Mouse (Mus musculus) kidney, adult 8-10 months (tissue): ENCODE data around the gene Olfr935.

Source experiments
- DNase-seq, 2 experiments: peaks; one replicate each; pipeline ENCODE4 v3.0.0; 2022

Gene Olfr935

GRCm38 (mm10) chr9:38999583-38999982 is at the start of gene Olfr935:
TSS of gene Olfr935 (minus strand) at chr9:38999683.
- DNase-seq, result no peak

- DNase-seq, result no peak
These were observed 23.8 kb upstream of the Olfr935 start, which contains the start of gene Olfr146 for GRCm38 (mm10) chr9:39023277-39023676. TSS of gene Olfr146 (minus strand) at chr9:39023377.

GRCm38 (mm10) chr9:38988215-38988614 is 11.3 kb downstream of the Olfr935 start, which contains the start of gene Olfr934:
TSS of gene Olfr934 (minus strand) at chr9:38988315.
- DNase-seq, result no peak

- no peak for DNase-seq
These were observed 27.5 kb downstream of the Olfr935 start, which contains the start of gene Olfr933 for GRCm38 (mm10) chr9:38972013-38972412. TSS of gene Olfr933 (plus strand) at chr9:38972313.

GRCm38 (mm10) chr9:38954124-38954416 is 45.4 kb downstream of the Olfr935 start:
- no peak for DNase-seq

GRCm38 (mm10) chr9:38953401-38954123 is 45.9 kb downstream of the Olfr935 start:
- no peak for DNase-seq
